ENCODE assay signal across 8 mouse cellular contexts in the genomic region with DNA sequence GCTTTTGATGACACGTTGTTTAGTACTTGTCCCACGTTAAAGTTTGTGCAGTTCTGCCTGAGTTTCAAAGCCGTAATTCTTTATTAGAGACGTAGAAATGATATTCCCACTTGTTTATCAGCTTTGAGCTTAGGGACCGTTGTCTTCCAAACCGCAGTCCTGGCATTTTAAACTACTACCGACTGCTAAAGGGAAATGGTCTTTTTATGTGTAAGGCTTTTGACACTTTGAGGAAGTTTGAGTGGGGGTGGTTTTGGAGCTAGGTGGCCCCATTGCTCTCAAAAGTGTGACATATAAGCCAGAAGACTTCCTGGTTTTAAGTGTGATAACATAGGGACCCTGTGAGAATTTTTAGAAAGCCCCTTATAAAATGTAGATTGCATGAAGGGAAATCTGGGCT. TPM values are rescaled to one million over a fixed set of nuclear protein-coding genes. Genes with fewer than 3 reads are reported as not detected.
DNase-seq lines count a peak whose midpoint lies in the region; ATAC-seq and TF ChIP-seq lines count a peak whose summit lies in the region.

No protein-coding gene starts in this region.

- H3K4me2 ChIP-seq in heart, embryonic 11.5 days = peak overlapping the region; percentile 94
- H3K4me2 ChIP-seq in liver, embryonic 14.5 days (ENCODE audit: low read depth) = peak overlapping the region; percentile 80

- TF ChIP-seq POLR2A in ES-Bruce4 (IDR thresholded peaks at IDR 0.05; ENCODE audit: insufficient read depth, low read length) = no peak

- WGBS in heart, embryonic 11.5 days (ENCODE audit: insufficient replicate concordance) = 16% methylated on average over 7 of the region's 7 CpGs
- WGBS in liver, embryonic 14.5 days (ENCODE audit: insufficient replicate concordance) = 3% methylated on average over 7 of the region's 7 CpGs

- no peak overlapping the region for H3K27ac ChIP-seq in ES-Bruce4 (ENCODE audit: insufficient read depth, low read length)
- H3K27ac ChIP-seq in heart, embryonic 11.5 days (ENCODE audit: low read depth, low read length) = no peak overlapping the region
- H3K27ac ChIP-seq in liver, embryonic 14.5 days = peak overlapping the region; percentile 22

- peak overlapping the region; percentile 80 for H3K9ac ChIP-seq in ES-Bruce4 (ENCODE audit: low read depth, poor library complexity, severe bottlenecking)
- H3K9ac ChIP-seq in heart, embryonic 11.5 days (ENCODE audit: low read depth, low read length) = peak overlapping the region; percentile 86
- H3K9ac ChIP-seq in liver, embryonic 14.5 days (replicated peaks) = peak overlapping the region; percentile 81

- TF ChIP-seq CTCF in ES-Bruce4 (IDR thresholded peaks at IDR 0.05; ENCODE audit: low read depth, low read length) = no peak
- no peak for TF ChIP-seq CTCF in liver, embryonic 14.5 days (IDR thresholded peaks at IDR 0.05; ENCODE audit: low read depth)

- no peaks in the 10 kb centered on the region for H3K4me1 ChIP-seq in ES-Bruce4 (ENCODE audit: control insufficient read depth, insufficient read depth, low read length)
- H3K4me1 ChIP-seq in heart, embryonic 11.5 days (ENCODE audit: control insufficient read depth, insufficient read depth, low read length) = peaks cover 14% of the 10 kb centered on the region
- peaks cover 5% of the 10 kb centered on the region in 2 experiments for H3K4me1 ChIP-seq in liver, embryonic 14.5 days (replicated peaks; ENCODE audit: control insufficient read depth in 2 of 2, insufficient read depth in 2 of 2, low read length in 1 of 2)

- H3K9me3 ChIP-seq in ES-Bruce4 (replicated peaks; ENCODE audit: control insufficient read depth, insufficient read depth, low read length, poor library complexity, severe bottlenecking) = no peaks in the 10 kb centered on the region
- H3K9me3 ChIP-seq in heart, embryonic 11.5 days (replicated peaks; ENCODE audit: control insufficient read depth, low read length) = no peaks in the 10 kb centered on the region
- no peaks in the 10 kb centered on the region for H3K9me3 ChIP-seq in liver, embryonic 14.5 days (ENCODE audit: control insufficient read depth, low read length)

- peak; percentile 69 for DNase-seq in 416B (ENCODE audit: low read depth)
- peak in 1 of 3 experiments; percentile 32 for DNase-seq in liver, embryonic 14.5 days (ENCODE audit: low read depth in 3 of 3, low spot score in 3 of 3)
- DNase-seq in natural killer cell, adult 2 months (ENCODE audit: low spot score in 2 of 2) = peak; percentile 44 to 54
- no peak for DNase-seq in adrenal gland, postnatal 4 days (ENCODE audit: low spot score in 2 of 2)
- no peak for DNase-seq in kidney, postnatal 10 days

- no peak for TF ChIP-seq EP300 in ES-Bruce4 (IDR thresholded peaks at IDR 0.05; ENCODE audit: insufficient read depth, low read depth, low read length)
- no peak for TF ChIP-seq EP300 in liver, embryonic 14.5 days (IDR thresholded peaks at IDR 0.05; ENCODE audit: low read depth)

- H3K36me3 ChIP-seq in ES-Bruce4 (ENCODE audit: control insufficient read depth, insufficient read depth, low read length, poor library complexity, severe bottlenecking) = peaks cover 4% of the 10 kb centered on the region
- H3K36me3 ChIP-seq in heart, embryonic 11.5 days (ENCODE audit: control insufficient read depth, insufficient read depth, low read length) = no peaks in the 10 kb centered on the region
- H3K36me3 ChIP-seq in liver, embryonic 14.5 days (replicated peaks; ENCODE audit: control insufficient read depth, insufficient read depth, low read depth) = peaks cover 17% of the 10 kb centered on the region

- peak overlapping the region; percentile 85 for H3K4me3 ChIP-seq in ES-Bruce4 (ENCODE audit: low read depth, low read length)
- H3K4me3 ChIP-seq in heart, embryonic 11.5 days (ENCODE audit: low read depth, low read length) = peak overlapping the region; percentile 89
- H3K4me3 ChIP-seq in liver, embryonic 14.5 days (ENCODE audit: insufficient read depth in 1 of 2, low read depth in 2 of 2, low read length in 2 of 2) = peak overlapping the region; percentile 70 to 83

- H3K27me3 ChIP-seq in ES-Bruce4 (ENCODE audit: control insufficient read depth, insufficient read depth, low read length, poor library complexity, severe bottlenecking) = no peaks in the 10 kb centered on the region
- no peaks in the 10 kb centered on the region for H3K27me3 ChIP-seq in heart, embryonic 11.5 days (ENCODE audit: control insufficient read depth, insufficient read depth, low read length)
- no peaks in the 10 kb centered on the region for H3K27me3 ChIP-seq in liver, embryonic 14.5 days (ENCODE audit: control insufficient read depth, insufficient read depth, low read length)

- ATAC-seq in heart, embryonic 11.5 days (replicated peaks; ENCODE audit: insufficient number of reproducible peaks, low FRiP score, low TSS enrichment) = no peak
- no peak for ATAC-seq in liver, embryonic 14.5 days (ENCODE audit: insufficient read depth)
- no peak for ATAC-seq in activated CD4-positive, CD25-positive, alpha-beta regulatory T cell, adult 4 months

RNA-seq across cellular contexts. Expression of a gene that starts 0.9 kb away (rescaled TPM):
- polyA plus RNA-seq in ES-Bruce4 (2011; ENCODE audit: insufficient read depth, insufficient read length, low read depth, missing spikeins) = 17.8 and 20.3 TPM in 2 replicates
- polyA plus RNA-seq in heart, embryonic 11.5 days (2014; fragmentation: Nextera tagmentation; extraction: Ambion mirVana) = 10.8 and 14.2 TPM in 2 replicates
- polyA plus RNA-seq in liver, embryonic 14.5 days (2012; rRNA removed) = 3.3 and 4.1 TPM in 2 replicates
- 4.2 and 4.4 TPM in 2 replicates for polyA plus RNA-seq in liver, embryonic 14.5 days (2014; fragmentation: Nextera tagmentation; extraction: Ambion mirVana)
- polyA plus RNA-seq in activated CD4-positive, CD25-positive, alpha-beta regulatory T cell, adult 4 months (2017; shearing (Covaris generic)) = 10 to 100 TPM; 16.9 to 23.2 TPM
- 10 to 100 TPM; 27.9 to 29.3 TPM for total RNA-seq in adrenal gland, postnatal 4 days (2021)

Comparison
In these comparisons a context has a peak if more than half of its experiments do, and no peak if none do; other contexts are left out.
1. DNase-seq: peak in 416B (single experiment) and natural killer cell, adult 2 months (2 of 2); none in adrenal gland, postnatal 4 days (0 of 2) and kidney, postnatal 10 days (single experiment).
2. Peak in every context shown above with its lines, with median percentiles within 50 percentile points of each other: H3K4me3 ChIP-seq and H3K9ac ChIP-seq.